Mouse (Mus musculus): ENCODE results near the gene Rsg1.
A peak's percentile ranks its signal among the peaks of the same experiment; 100 is the strongest.

Gene Rsg1

DNA sequence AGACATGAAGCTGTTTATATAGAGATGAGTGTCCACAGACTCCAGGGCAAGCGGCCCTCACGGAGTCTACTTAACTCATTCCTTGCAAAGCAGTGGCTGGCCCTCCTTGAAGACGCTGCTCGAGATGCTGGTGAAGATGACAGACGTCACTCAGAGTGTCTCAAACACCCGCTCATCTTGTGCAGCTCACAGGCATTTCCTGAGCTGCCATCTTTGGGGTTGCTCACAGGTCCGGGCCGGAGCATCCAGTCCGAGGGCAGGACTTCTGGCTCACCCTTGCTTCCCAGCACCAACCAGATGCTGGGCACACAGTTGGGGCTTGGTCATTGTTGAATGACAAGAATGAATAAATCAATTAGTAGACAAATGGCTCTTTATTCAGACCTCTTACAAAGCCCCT, 864 bp upstream of the Rsg1 start:
- no peak for DNase-seq (ENCODE audit: low spot score in 2 of 2)

DNA sequence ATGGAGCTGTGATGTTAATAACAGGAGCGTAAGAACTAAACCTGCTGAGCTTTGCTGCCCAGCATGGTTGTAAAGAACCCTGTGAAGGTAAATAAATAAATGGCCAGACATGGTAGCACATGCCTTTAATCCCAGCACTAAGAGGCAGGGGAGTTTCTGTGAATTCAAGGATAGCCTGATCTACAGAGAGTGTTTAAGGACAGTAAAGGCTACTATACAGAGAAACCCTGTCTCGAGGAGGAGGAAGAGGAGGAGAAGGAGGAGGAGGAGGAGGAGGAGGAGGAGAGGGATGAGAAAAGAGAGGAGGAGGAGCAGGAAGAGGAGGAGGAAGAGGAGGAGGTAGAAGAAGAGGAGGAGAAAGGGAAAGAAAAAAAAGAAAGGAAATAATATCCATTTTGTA, 414 bp upstream of the Rsg1 start:
- DNase-seq (ENCODE audit: low spot score in 2 of 2) = no peak

DNA sequence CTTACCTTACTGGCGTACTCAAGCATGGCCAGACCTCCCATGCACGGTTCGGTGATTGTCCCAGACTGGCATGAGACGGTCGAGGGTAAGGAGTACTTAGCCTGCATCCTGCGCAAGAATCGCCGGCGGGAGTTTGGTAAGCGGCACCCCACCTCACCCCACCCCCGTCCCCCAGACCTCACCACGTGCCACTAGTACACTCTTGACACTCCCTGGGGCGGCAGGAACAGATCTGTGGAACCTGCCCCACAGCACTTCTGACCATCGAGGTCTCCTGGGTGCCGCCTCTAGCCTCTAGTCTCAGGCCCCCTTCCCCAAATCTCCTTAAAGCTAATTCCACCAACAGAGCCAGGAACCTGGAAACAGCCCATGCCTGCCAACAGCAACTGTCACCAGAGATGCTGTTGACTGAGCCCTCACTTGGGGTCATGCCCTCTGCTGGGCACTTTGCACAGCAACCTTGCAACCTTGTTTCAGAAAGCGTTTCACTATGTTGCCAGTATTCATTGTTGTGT, 638 bp downstream of the Rsg1 start:
- no peak for DNase-seq (ENCODE audit: low spot score in 2 of 2)

DNA sequence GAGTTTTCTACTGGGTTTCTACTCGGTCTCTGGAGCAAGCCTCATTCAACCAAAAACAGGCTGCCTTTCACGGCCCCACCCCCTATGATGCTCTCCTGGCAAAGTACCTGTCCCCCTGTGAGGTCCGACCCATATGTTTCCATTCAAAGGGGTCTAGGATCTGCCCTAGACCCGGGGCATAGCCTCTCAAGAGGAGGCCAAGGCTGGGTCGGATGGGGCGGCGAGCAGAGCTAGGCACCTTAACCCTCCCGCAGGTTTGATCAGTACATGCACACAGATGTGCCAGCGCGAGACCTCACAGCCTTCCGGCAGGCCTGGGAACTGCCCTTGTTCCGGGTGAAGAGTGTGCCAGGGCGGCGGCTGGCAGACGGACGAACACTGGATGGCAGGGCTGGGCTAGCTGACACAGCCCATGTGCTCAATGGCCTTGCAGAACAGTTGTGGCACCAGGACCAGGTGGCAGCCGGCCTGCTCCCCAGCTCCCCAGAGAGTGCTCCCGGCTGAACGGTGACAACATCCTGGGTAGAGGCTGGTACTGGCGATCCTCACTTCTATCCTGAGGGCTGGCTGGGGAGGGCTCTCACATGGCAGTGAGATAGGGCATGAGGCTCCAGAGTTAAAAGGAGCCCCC, 5.9 kb downstream of the Rsg1 start:
- DNase-seq (ENCODE audit: low spot score in 2 of 2) = no peak

DNA sequence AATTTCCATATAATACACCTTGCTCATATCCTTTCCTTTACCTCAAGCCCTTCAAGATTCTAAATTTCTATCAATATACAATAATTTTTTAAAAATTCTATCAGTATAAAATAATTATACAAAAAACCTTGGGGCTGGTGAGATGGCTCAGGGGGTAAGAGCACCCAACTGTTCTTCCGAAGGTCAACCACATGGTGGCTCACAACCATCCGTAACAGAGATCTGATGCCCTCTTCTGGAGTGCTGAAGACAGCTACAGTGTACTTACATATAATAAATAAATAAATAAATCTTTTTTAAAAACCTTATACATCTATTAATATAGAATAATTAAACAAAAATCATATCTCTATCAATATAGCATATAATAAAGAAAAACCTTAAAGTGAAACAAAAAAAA, 8.1 kb downstream of the Rsg1 start:
- DNase-seq (ENCODE audit: low spot score in 2 of 2) = no peak

DNA sequence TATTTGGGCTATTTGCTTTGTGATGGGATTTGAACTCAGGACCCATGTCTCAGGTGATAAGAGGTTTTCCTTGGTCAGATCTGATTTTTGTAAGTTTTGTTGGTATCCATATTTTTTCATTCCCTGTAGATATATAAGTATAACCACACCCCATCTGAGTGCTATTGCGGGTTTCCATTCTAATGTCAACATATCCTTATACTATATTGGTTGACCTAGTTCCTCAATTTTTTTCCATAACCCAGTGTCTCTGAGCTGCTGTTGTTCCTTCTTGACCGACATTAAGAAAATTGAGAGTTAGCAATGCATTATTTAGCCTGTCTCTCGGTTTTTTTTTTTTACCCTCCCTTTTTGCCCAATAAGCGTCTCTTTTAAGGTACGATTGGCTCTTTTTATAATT, 9.0 kb downstream of the Rsg1 start:
- DNase-seq (ENCODE audit: low spot score in 2 of 2) = no peak

DNA sequence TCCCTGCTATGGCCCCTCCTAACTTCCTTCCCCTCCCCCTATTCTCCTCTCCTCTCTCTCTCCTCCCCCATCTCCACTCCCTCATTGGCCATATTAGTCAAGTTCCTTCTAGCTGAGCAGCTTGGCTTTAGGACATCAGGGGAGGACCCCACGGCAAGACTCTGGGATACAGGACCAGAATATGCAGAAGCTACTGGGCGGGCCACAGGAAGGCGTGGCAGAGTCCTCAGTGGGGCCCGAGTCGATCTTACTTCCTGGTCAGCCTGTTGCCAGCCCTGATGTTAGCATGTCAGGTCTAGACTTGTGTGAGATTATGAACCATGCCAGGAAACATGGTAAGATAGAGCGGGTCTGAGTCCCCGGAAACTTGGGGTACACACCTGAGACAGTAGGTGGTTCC, 14.9 kb downstream of the Rsg1 start:
- DNase-seq (ENCODE audit: low spot score in 2 of 2) = no peak

DNA sequence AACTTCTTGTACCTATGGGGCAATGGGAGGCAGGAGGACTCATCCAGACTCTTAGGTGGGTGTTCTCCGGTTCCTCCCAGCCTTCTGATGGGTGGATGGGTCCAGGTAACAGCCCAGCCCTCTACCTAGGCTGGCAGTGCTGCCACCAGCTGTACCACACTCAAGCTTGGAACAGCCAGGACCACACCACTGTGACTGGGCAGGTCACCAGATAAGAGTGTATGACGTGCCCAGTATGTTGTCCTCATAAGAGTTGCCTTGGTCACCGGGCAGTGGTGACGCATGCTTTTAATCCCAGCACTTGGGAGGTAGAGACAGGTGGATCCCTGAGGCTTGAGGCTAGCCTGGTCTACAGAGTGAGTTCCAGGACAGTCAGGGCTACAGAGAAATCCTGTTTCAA, 19.4 kb downstream of the Rsg1 start:
- no peak for DNase-seq (ENCODE audit: low spot score in 2 of 2)

DNA sequence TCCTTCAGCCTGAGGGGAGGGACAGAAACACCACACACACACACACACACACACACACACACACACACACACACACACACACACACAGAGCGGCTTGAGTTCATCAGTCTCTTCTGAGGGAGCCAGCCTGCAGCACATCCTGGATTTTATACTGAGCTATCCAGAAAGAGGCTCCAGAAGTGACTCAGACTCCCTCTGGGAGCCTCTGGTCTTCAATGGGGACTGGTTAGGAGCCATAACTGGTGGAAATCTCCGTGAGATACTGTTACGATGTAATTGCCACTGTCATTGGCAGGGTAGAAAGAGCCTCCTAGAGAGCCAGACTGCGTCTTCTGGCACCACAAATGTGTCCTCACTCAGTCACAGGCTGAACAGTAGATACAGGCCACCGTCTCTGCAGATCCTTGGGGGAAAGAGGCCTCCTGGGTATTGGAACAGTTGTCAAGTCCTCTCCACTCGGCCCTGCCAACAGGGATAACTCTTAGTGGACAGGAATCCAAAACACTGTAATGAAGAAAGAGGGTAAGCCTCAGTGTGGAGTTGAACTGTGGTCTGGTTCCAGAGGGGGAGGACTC, 21.9 kb downstream of the Rsg1 start:
- no peak for DNase-seq (ENCODE audit: low spot score in 2 of 2)

DNA sequence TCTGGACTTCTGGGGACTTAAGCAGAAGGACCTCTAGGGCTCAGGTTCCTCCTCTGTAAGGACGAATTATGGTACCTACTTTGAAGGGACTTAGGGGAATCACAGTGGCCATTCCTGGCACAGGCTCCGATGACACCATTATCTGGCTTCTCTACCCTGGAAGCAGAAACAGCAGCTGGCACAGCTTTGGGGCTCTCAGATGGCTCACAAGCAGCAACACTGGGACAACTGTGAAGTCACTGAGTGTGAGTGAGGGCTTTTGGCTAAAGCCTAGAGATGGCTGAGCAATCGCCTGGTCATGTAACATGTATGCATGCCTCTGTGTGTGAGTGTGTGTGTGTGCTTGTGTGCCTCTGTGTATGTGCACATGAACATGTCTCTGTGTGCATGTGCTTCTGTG, 23.1 kb downstream of the Rsg1 start:
- no peak for DNase-seq (ENCODE audit: low spot score in 2 of 2)

DNA sequence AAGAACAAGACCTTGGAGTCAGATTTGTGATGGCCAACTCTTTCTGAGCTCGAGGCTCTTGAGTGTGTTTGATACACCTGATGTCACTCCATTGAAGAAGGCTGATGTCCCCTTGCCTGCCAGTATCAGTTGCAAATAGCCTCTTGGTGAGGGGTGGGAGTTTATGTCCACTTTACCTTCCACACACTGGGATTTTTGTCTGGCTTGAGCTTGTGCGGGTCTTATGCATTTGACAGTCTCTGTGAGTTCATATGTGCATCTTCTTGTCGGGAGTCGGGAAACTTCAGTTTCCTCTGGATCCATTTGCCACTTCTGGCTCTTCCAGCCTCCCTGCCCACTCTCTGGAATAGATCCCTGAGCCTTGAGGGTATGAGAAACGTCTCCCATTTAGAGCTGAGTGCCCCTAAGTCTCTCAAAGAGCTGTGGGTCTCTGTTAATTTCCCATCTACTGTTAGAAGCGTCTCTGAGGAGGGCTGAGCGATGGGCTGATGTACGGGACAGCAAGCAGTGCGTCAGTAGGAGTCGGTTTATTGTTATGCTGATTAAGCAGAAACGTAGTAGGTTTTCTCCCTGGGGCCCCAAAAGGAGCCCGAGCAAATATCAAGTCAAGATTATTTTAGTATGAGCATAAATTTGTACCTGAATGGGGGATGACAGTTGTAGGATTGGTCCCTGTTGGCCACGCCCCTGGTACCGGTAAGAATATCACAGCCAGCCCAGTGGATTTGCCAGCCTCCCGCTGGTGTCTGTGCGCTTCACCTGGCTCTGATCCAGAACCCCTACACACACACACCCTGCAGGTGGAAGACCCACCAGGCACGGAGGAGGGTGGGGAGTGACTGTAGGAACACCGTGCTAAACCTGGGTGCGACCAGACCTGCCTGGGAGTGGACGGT, 25.0 kb downstream of the Rsg1 start:
- DNase-seq (ENCODE audit: low spot score in 2 of 2) = no peak

DNA sequence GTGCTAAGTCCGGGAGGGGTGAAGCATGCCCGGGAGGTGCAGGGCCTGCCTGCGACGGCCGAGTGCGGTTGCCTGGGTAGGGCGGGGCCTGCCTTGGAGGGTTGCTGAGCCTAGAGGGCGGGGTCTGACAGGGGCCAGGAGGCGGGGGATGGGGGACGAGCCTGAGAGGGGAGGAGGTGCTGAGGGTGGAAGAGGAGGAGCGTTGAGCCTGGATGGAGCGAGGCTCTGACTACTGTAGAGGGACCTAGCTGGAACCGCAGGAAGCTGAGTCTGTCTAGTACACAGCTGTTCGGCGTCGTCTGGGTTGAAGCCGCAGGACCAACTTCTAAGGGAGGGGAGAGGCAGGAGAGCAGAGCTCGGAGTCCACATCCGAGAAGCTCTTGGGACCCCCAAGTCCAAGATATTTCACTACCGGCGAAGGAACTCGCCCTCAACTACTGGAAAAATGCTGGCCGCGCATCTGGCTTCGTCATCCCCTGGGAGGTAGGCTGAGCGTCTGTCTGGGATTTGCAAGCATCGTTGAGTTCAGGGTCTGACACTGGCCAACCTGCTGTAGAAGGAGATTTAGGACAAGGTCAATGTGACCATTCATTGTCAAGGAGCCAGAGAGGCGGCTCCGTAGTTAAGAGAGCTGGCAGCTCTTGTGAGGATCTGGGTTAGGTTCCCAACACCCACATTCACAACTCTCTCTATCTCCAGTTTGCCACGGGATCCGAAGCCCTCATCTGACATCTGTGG, 25.8 kb downstream of the Rsg1 start, which contains the start of gene Arhgef19:
TSS of gene Arhgef19 (plus strand) at position 112 of the 738 bp plus-strand sequence.
- DNase-seq (ENCODE audit: low spot score in 2 of 2) = peak in 1 of 2 experiments; percentile 36

DNA sequence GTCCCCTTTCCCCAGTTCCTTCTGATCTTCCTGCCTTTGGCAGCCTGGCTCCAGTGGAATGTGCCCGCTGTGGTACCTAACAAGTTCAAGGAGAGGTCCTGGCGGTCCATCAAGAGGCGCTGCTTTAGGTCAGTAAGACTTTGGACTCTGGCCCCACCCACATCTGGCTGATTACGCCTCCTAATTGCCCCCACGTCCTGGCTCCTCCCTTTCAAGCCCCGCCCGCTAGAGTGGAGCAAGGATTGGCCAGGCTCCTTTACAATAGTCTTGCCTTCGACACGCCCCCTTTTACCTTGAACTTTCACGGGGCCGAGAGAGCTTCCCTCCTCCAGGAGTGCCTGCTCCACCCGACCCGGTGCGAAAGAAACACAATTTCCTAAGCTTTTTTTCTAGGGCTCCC, 26.9 kb downstream of the Rsg1 start:
- DNase-seq (ENCODE audit: low spot score in 2 of 2) = no peak

DNA sequence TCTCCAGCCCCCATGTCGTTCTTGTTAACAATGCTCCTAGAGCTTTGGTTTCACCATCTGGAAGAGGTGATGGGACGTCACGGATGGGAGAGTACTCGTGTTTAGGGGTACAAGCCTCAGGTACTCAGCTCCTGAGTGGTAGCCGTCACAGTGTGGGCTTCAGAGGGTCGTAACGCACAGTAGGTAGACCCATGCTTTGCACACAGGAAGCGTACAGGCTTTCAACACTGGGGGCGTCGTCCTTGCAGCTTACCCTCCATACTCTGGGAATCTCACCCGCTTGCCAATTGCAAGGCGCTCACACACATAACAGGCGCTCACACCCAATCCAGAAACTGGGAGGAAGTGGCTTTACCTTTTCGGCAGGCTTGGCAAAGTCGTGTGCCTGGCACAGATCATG, 28.1 kb downstream of the Rsg1 start:
- no peak for DNase-seq (ENCODE audit: low spot score in 2 of 2)

DNA sequence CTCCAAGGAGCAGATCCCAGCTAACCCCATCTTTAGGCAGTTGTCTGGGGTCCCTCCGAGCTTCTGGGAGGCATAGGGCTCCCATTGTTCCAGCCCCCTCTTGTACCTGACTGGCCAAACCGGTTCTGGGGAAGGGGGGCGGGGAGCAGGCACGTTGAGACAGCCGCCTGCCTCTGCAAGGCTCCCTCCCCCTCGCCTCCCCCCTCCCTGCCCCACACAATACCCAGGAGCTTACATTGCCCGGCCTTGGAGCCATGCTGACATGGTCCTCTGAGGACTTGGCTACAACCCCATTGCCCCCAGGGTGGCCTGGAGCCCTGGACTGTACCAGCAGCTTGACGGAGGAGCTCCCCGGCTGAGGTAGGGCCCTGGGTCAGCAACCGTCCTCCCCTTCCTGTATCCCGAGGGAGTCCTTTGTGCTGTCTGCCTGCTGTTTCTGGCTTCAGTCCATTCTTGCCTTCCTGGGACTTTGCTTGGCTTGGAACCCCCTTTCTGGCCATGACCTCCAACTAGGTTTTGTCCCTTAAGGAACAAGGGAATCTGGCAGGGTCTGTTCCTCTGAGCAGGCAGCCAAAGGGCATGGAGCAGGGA, 29.0 kb downstream of the Rsg1 start:
- no peak for DNase-seq (ENCODE audit: low spot score in 2 of 2)

DNA sequence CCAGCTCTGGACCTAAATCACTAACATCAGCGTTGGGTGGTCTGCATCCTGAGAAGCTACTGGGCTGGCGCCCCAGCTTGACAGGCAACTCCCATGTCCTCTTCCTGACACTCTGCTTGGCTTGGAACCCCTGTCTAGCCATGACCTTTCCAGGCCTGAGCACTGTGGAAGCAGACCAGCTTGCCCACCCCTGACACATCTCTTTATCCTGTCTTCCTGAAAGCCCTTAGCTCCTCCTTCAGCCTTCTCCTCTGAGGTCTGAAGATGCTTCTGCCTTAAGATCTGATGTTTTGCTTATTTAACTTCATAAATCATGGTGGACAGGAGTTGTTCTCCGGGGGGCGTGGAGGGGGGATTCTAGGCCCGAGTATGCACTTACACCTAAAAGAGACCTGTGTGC, 29.9 kb downstream of the Rsg1 start:
- DNase-seq (ENCODE audit: low spot score in 2 of 2) = no peak

DNA sequence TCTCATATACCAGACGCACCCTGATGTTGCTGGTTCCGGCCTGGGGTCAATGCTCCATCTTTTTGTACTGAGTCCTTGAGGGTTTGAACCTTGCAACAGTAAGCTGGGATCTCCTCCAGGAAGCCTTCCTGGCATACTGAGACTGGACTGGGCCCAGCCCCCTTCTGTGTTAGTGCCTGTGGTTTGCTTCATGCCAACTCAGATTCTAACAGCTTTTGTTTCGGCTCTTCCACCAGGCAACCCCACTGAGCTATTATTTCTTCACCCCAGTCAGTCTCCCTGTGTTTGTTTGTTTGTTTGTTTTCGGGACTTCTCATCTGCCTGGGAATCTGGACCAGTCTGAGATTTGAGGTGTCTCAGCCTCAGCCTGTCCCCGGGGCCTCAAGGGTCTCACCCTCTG, 30.6 kb downstream of the Rsg1 start:
- DNase-seq (ENCODE audit: low spot score in 2 of 2) = no peak

DNA sequence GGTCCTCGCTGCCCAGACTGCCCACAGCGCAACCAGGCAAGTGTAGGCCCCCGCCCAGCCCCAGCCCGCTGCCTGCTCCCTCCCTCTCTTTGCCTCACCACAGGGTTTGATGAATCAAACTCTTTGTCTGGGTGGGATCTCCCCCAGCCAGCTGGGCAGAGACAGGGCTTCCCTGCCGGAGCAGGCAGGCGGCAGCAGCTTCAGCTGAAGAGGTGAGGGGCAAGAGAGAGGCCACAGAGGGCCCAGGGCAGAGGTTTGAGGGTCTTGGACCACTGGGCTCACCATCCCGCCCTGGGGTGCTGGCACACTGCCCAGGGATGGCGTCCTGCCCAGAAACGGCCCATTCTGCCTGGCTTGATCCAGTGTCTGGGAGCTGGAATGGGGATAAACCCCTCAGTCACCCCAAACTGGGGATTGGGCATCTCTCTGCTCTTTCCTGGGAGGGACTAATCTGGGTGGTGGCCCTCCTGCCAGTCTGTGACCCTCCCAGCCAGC, 31.2 kb downstream of the Rsg1 start:
- peak; percentile 56 to 73 for DNase-seq (ENCODE audit: low spot score in 2 of 2)

DNA sequence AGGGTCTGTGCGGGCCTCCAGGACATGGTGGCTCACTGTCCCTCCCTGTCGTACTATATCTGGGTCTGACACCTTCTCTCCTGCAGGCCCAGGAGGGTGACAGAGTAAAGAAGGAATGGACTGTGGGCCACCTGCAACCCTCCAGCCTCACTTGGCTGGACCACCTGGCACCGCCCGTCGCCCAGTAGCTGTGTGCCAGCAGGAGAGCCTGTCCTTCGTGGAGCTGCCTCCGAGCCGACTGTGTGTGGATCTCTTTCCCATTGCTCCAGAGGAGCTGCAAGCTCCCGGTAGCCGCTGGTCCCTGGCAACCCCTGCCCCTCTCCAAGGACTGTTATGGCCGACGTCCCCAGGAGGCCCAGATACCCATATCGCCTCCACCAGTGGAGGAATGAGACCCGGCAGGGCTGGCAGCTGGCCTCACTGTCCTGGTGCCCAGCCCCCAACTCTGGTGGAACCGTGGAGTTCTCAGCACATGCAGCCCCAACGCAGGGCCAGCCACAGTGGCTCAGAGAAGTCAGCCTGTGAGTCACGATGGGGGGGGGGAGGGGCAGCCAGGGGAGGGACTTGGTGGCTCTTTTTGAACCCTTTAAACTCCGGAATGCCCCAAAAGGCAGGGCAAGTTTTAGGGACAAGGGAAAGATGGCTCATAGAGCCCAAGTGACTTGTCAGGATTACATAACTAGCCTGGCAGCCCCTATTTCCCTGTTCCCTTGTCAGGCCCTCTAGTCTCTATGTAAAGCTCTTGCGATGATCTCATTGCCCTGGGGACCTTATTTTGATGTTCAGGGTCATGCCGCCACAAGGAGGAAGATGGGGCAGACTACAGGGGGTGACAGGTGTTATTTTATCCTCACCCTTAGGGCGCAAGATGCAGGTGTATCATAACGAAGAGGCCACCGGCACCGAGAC, 32.6 kb downstream of the Rsg1 start:
- DNase-seq (ENCODE audit: low spot score in 2 of 2) = no peak

DNA sequence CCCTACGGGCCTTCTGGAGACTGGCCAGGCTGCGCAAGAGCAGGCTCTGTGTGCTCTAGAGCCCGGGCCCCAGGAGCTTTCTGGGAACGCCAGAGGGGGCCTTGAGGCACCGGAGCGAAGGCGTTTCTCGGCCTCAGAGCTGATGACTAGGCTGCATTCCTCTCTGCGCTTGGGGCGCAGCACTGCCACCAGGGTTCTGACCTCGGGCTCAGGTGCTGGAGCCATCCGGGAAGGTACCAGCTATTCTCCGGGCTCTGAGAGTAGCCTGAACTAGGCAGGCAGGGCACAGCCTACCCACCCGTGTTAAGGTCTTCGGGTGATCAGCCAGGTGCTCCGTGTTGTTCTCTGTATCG, 33.2 kb downstream of the Rsg1 start:
- DNase-seq (ENCODE audit: low spot score in 2 of 2) = no peak

Measured in frontal cortex, postnatal 14 days (tissue).